Mouse (Mus musculus): ENCODE data around the gene 2010300C02Rik. TPM values are rescaled to one million over a fixed set of nuclear protein-coding genes. Genes with fewer than 3 reads are reported as not detected.

Gene 2010300C02Rik
- total RNA-seq, 2 experiments from 2014 or later, result 268 to 288 TPM

GRCm38 (mm10) chr1:37678327-37679123 lies 41.4 kb downstream of the 2010300C02Rik start:
- intact Hi-C loops (cut with DNase I), result loop anchor here (2.0 to 5.0 kb wide), 2 partner anchors 40 to 189 kb away; partner anchors contain the start of gene Tsga10
- DNase-seq (ENCODE audit: low spot score in 2 of 2), result peak; percentile 90 to 92

DNA sequence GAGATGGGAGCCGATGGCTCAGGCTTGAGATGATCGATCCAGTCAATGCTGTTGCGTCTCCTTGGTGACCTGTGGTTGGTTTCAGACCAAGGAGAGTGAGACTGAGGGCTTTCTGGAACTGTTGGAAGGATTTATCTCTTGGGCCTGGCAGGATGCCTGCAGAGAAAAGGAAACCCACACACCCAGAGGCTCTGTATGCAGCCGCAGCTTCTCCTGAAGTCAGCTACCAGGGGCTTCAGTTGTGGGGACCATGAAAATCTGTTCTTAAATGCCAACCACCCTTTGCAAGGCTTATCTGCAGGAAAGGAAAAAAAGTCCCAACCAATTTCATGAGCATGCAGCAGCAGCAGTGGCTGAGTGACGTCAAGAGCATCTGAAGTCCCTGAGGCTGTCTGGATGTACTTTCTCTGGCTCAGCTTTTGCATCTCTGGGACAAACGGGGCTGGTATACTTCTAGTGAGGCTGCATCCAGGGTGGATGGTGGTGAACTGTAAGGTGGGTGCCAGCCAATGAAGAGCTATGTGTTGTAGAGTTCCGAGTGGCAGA lies 42.8 kb downstream of the 2010300C02Rik start:
- intact Hi-C loops (cut with DNase I), result loop anchor here (5.0 kb wide), 1 partner anchor 190 kb away; the partner anchor contains the start of gene Tsga10
- DNase-seq (ENCODE audit: low spot score in 2 of 2), result no peak

DNA sequence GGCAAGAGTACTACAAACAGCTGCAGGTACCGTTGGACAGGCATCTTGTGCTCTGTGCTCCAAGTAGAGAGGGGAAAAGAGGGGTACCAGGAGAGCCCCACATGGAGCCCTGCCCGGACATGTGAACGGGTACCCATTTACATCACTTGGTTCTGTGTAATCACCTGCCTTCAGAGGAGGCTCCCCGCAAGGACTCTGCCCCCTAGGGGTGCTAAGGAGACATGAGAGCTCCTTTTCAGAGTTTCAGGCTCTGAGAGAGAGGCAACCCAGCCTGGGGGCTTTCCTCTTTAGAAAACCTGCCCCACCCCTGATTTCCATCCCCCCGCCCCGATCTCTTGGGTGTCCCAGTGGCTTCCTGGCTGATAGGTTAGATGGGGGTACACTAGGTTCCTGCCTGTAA lies 44.4 kb downstream of the 2010300C02Rik start:
- no peak for DNase-seq (ENCODE audit: low spot score in 2 of 2)
- intact Hi-C loops (cut with DNase I), result loop anchor here (5.0 kb wide), 1 partner anchor 192 kb away; the partner anchor contains the start of gene Tsga10

DNA sequence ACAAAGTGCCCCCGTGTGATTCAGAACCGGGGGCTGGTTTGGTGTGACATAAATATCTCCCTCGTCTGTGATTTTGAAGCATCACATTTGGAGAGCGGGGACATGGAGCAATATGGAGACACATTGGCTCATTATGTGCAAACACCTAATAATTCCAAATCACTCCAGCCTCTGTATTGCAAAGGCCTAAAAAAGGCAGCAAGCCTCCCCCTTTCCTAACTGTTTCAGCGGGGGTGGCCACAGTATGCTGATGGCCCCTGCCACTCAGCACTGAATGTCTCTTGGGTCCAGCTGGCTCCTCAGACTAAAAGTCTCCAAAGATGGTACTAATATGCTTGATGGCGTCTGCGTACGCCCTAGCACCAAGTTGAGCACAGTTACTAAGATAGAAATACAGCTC lies 45.6 kb downstream of the 2010300C02Rik start:
- DNase-seq (ENCODE audit: low spot score in 2 of 2), result peak in 1 of 2 experiments; percentile 42
- intact Hi-C loops (cut with DNase I), result no loop called here

GRCm38 (mm10) chr1:37671316-37671715 lies 48.6 kb downstream of the 2010300C02Rik start:
- intact Hi-C loops (cut with DNase I), result no loop called here
- no peak for DNase-seq (ENCODE audit: low spot score in 2 of 2)

DNA sequence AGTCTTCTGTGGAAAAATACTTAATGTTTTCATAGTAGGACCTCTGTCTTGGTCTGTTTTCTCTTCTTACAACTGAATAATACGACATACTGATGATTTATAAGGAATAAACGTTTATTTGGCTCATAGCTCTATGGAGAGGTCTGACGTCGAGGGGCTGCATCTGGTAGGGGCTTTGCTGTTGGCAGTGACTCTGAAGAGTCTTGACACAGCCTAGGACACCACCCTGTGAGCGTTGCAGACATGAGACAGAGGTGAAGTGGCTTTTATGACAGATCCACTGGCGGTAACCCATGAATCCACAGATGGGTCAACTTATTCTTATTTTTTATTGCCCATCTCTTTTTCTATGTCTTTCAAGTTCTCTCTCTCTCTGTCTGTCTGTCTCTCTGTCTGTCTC lies 52.5 kb downstream of the 2010300C02Rik start:
- no peak for DNase-seq (ENCODE audit: low spot score in 2 of 2)
- intact Hi-C loops (cut with DNase I), result no loop called here

DNA sequence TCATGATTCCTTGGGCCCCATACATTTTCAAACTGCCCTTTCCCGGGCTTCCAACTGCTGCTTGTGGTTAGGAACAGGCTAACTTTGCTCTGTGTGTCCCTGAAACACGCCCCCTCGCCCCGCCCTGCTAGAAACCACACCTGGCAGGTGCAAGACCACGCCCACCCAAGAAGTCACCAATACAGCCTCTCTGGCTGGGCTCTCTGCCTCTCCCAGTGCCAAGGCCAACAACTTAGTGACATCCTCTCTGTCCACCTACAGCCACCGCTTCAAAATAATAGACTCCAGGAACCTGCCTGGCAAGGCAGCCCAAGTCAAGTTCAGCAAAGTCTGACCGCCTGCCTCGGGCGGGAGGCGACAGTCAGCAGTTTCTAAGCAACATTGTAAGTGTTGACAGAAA lies 53.3 kb downstream of the 2010300C02Rik start:
- no peak for DNase-seq (ENCODE audit: low spot score in 2 of 2)
- intact Hi-C loops (cut with DNase I), result no loop called here

GRCm38 (mm10) chr1:37665539-37666323 lies 54.2 kb downstream of the 2010300C02Rik start:
- DNase-seq (ENCODE audit: low spot score in 2 of 2), result no peak
- intact Hi-C loops (cut with DNase I), result no loop called here

GRCm38 (mm10) chr1:37664496-37664895 lies 55.4 kb downstream of the 2010300C02Rik start:
- intact Hi-C loops (cut with DNase I), result no loop called here
- DNase-seq (ENCODE audit: low spot score in 2 of 2), result no peak

DNA sequence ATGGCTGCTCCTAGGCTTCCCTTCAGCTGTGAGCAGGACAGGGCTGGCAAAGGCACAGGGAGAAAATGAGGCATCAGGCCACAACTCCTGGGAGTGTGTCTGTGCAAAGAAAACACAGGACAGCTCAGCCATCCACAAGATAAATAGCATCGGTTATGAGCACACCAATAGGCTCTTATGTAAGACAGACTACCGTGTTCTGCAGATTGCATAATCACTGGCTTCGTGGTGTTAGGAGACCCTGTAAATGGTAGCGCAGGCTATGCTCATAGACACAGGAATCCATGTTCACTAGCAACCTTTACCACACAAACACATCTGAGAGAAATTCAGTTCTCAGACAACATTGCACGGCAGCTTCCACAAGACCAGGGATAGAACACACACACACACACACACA lies 56.3 kb downstream of the 2010300C02Rik start:
- no peak for DNase-seq (ENCODE audit: low spot score in 2 of 2)

GRCm38 (mm10) chr1:37656017-37656416 lies 63.9 kb downstream of the 2010300C02Rik start:
- intact Hi-C loops (cut with DNase I), result no loop called here
- DNase-seq (ENCODE audit: low spot score in 2 of 2), result no peak

More for the DNA sequence above, 56.3 kb downstream of the 2010300C02Rik start:
- intact Hi-C loops (cut with DNase I), result no loop called here

- intact Hi-C loops (cut with DNase I), result no loop called here
- no peak for DNase-seq (ENCODE audit: low spot score in 2 of 2)
Observed at GRCm38 (mm10) chr1:37653992-37654391, 65.9 kb downstream of the 2010300C02Rik start.

DNA sequence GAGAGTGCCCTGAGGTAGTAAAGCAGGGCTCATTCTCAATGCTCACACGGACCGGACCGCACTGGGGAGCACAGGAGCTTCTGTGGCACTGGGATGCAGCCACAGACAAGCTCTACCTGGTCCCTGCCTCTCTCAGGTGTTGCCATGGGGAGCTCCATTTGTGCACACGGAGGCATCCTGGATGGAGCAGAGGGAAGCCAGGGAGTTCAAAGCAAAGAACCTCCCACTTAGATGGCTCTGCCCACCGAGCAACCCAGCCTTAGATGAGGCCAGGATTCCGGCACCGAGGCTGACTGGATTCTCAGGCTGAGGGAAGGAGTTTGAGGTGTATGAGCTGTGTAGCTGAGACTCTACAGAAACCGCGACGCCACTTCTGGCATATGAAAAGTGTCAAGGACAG lies 72.8 kb downstream of the 2010300C02Rik start:
- DNase-seq (ENCODE audit: low spot score in 2 of 2), result no peak
- intact Hi-C loops (cut with DNase I), result no loop called here

DNA sequence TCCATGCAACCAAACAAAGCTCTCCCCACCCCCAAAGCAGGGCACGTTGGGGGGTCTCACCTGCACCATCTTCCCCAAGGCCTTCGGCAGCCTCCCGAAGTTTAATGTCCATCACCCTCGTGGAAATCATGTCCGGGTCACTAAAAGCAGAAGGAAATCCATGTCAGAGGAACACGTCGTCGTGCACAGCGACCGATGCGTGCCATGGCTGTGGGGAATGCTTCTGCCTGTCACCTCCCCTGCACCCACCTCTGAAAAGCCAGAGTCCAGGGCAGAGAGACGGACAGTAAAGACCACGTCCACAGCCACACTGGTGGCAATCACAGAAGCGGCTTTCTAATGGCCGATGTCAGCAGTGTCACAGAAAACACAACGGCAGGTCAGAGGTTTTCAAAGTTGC lies 75.4 kb downstream of the 2010300C02Rik start:
- intact Hi-C loops (cut with DNase I), result no loop called here
- DNase-seq (ENCODE audit: low spot score in 2 of 2), result no peak

GRCm38 (mm10) chr1:37643794-37644365 lies 76.0 kb downstream of the 2010300C02Rik start:
- no peak for DNase-seq (ENCODE audit: low spot score in 2 of 2)
- intact Hi-C loops (cut with DNase I), result no loop called here

DNA sequence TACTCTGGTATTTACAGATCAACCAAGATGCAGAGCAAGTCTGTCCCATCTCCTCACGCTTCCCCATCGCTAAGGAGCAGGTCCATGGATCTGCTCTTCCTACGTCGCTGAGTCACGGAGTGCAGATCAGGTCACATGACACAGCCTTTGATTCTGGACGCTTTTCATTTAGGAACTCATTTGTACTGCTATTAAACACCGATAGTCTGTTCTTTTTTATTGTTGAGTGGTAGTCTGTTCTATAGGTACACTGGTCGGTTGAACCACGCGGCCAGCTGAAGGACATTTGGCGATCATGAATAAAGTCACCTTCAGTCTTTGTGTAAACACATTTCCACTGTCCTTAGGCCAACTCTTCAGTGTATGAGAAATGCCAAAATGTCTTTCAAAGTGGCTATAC lies 78.5 kb downstream of the 2010300C02Rik start:
- intact Hi-C loops (cut with DNase I), result no loop called here
- no peak for DNase-seq (ENCODE audit: low spot score in 2 of 2)

GRCm38 (mm10) chr1:37639101-37639500 lies 80.8 kb downstream of the 2010300C02Rik start:
- DNase-seq (ENCODE audit: low spot score in 2 of 2), result peak; percentile 76 to 84
- intact Hi-C loops (cut with DNase I), result loop anchor here (2.0 kb wide), 1 partner anchor 190 kb away; no protein-coding TSS in a partner anchor

DNA sequence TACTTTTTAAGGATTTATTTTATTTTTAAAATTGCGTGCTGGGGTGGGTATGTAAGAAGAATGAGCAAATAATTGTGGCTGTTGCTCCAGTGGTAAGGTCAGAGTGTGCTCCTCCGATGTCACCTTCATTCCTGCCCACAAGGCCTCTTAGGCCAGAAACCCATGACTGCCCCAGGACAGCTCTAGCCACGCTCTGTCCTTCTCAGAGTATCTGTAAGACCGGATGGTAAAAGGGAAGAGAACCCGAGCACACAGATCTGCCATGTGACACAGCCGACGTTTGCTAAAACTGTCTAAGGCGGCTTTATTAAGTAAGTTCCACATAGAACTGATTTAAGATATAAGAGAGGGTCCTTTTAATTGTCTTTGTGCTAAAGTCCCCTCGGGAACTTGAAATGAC lies 81.3 kb downstream of the 2010300C02Rik start:
- intact Hi-C loops (cut with DNase I), result loop anchor here (2.0 kb wide), 1 partner anchor 190 kb away; no protein-coding TSS in a partner anchor
- DNase-seq (ENCODE audit: low spot score in 2 of 2), result no peak

- intact Hi-C loops (cut with DNase I), result no loop called here
- no peak for DNase-seq (ENCODE audit: low spot score in 2 of 2)
Observed at GRCm38 (mm10) chr1:37637571-37637970, 82.3 kb downstream of the 2010300C02Rik start.

GRCm38 (mm10) chr1:37636824-37637223 lies 83.1 kb downstream of the 2010300C02Rik start:
- intact Hi-C loops (cut with DNase I), result no loop called here
- no peak for DNase-seq (ENCODE audit: low spot score in 2 of 2)

Measured in left cerebral cortex, postnatal 36 days (tissue).